Mouse (Mus musculus) thymus, adult 18-20 months (tissue): Measurements from ENCODE around the gene Mpped1.

Source experiments
- DNase-seq, 2 experiments: peaks; one replicate each; pipeline ENCODE4 v3.0.0; 2022; ENCODE audit warnings: mixed read lengths in 2 of 2

The Mpped1 gene

DNA sequence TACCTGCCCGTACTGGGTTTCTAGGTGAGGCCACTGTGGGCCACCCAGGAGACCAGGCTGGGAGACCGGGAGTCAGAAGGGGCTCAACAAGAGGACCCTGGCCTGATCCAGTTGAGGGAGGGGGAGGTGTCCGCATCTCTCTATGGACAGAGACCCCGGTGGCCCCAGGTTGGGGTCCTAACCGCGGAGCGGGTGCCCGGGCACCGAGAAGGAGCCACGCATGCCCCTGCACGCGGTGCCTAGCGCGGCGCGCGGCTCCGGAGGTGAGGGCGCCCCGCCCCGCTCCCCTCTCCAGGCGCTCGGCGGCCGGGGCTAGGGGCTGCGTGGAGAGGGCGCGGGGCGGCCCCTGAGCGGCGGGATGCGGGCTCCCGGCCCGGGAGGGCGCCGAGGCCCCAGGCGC, at the start of gene Mpped1:
TSS of gene Mpped1 (plus strand) at position 81 of the 400 bp plus-strand sequence.
- DNase-seq: no peak

GRCm38 (mm10) chr15:83740676-83741422, 38.4 kb upstream of the Mpped1 start:
- no peak for DNase-seq

DNA sequence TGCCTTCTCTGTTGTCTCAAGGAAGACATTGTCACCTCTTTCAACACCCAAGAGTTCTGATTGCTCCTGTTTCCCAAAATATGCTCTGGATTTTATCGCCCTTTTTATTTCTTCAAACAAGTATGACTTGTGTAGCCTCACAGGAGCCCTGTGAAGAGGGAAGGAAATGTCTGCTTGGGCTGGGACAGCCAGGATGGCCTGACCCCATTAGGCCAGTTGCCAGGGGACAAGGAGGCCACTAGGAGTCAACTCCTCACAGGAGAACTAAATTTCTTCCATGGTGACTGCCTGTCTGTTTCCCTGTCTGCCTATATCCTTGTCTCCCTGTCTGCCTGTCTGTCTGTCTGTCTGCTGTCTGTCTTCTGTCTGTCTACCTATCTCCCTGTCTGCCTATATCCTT, 37.2 kb upstream of the Mpped1 start:
- DNase-seq: no peak

- no peak for DNase-seq
Observed at GRCm38 (mm10) chr15:83746311-83746710, 33.0 kb upstream of the Mpped1 start.

- DNase-seq: no peak
Observed at GRCm38 (mm10) chr15:83748986-83749385, 30.3 kb upstream of the Mpped1 start.

DNA sequence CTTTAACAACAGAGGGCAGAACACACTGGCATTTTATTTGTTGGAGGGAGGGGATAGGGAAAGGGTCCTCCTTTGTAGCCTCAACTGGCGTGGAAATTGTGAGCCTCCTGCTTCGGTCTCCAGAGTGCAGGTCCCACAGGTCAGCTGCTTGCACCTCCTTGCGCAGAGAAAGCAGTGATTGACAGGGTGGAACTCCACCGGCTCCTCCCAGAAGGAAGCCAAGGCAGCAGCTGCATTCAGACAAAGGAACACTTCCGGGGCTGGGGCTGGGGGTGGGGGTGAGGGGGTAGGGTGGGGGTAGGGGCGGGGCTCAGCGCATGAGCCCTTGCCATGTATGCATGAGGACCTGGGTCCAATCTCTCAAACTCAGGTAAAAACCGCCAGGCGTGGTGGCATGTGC, 29.8 kb upstream of the Mpped1 start:
- DNase-seq: no peak

DNA sequence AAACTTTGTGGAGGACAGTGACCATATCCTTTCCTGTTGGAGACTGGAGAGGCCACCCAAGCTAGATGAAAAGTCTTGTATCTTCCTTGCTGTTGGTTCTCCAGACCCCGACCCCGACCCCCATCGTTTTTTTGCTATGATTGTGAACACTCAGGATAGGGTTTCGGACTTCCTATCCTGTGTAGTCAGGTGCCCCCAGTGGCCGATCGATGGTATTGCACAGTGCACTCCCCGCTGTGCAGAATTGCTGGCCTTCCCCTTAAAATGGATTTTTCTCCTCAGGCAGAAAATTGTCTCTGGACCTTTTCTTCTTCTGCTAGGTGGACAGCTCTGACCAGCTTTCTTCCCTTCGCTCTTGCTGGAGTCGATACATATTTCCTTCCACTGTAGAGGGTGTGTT, 22.5 kb upstream of the Mpped1 start:
- no peak for DNase-seq

DNA sequence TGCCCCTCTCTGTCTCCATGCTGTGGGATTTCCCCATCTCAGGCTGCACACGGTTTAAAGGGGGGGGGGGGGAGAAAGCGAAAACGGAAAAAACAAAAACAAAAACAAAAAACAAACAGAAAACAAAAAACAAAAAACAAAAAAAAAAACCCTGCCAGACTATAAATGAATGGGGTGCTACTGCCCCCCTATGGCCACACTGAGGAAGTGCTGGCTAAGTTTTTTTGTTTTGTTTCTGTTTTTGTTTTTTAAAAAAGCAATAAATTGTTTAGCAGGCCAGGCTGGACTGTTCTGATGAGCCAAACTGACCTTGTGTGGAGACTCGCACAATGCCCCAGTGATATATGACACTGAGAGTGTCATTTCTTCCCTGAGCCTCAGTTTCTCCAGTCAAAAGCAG, 20.3 kb upstream of the Mpped1 start:
- no peak for DNase-seq

DNA sequence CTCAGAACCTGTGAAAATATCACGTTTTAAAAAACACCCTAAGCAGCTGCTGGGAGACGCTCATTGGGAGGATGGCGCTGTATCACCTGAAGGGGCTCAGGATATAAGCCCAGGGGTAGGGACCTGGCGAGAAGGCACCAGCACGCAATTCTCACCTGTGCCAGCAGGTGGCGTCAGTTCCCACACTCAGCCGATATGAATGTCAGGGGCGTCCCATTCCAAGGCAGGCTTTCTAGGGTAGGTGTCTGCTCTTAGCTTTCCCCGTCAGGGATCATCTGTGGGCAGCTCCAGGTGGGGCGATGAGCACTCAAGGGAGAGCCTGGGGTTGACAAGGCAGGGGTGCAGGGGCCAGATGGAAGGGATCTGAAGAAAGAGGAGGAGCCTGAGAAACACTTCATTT, 18.6 kb upstream of the Mpped1 start:
- no peak for DNase-seq

DNA sequence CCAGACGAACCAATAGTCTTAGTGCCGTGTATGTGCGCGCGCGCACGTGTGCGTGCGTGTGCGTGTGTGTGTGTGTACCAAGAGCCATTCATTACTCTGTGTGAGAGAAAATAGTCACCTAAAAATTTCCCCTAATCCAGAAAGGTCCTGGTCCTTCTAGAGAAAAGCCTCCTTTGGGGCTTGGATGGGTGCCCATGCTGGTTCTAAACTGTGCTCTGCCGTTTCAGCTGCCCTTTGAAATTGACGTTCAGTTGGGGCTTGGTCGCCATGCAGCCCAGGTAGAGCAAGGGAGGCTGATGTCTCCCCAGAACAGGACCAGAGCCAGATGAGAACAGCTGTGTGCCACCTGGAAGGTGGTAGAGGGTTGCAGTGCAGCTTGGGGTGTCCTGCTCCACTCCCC, 17.8 kb upstream of the Mpped1 start:
- DNase-seq: no peak

GRCm38 (mm10) chr15:83765388-83766029, 13.8 kb upstream of the Mpped1 start:
- no peak for DNase-seq

GRCm38 (mm10) chr15:83771346-83772053, 7.8 kb upstream of the Mpped1 start:
- no peak for DNase-seq

DNA sequence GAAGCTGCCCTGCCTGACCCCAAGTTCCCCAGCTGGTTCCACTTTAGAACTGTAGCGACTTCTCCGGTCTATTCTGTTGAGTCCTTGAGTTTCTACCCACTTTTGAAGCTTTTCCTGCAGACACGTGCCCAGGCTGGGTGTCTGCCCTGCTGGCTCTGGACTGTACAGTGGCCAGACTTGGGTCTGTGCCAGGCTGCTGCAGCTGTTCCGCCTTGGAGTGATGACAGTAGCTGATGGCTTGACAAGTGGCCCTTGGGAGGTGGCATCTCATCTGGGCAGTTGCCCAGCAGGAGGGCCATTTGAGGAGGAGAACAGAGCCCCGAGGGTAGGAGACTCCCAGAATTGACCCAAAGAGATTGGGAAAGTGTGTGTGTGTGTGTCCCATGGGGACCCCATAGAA, 6.8 kb upstream of the Mpped1 start:
- no peak for DNase-seq

- DNase-seq: no peak
Observed at GRCm38 (mm10) chr15:83772953-83773352, 6.3 kb upstream of the Mpped1 start.

GRCm38 (mm10) chr15:83774922-83775321, 4.3 kb upstream of the Mpped1 start:
- no peak for DNase-seq

- no peak for DNase-seq
Observed at GRCm38 (mm10) chr15:83776265-83777000, 2.8 kb upstream of the Mpped1 start.

DNA sequence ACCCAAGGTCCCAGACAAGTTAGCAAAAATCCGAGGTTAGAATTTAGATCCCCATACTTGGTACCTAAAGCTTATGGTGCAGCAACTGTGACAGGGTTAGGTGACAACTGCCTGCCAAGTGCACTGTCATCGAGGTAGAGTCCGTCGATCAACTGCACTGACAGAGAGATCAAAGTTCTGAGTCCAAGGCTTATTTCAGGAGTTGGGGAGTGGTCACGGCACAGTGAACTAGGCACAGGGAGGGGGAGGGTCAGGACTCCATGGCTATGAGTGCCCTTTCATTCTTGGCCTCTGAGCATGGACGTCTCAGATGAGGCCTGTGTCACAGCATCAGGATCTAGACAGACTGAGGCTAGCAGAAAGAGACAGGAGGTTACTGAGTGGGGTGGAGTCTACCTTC, 1.8 kb upstream of the Mpped1 start:
- DNase-seq: no peak

- no peak for DNase-seq
Observed at GRCm38 (mm10) chr15:83779855-83780740, 831 bp downstream of the Mpped1 start.

- DNase-seq: no peak
Observed at GRCm38 (mm10) chr15:83781304-83781703, 2.0 kb downstream of the Mpped1 start.

- no peak for DNase-seq
Observed at GRCm38 (mm10) chr15:83782284-83782683, 3.0 kb downstream of the Mpped1 start.

GRCm38 (mm10) chr15:83784772-83785171, 5.5 kb downstream of the Mpped1 start:
- no peak for DNase-seq

GRCm38 (mm10) chr15:83789046-83789445, 9.8 kb downstream of the Mpped1 start:
- no peak for DNase-seq
